Mouse (Mus musculus): ENCODE measurements around the gene Celf2. TPM values are rescaled to one million over a fixed set of nuclear protein-coding genes. Genes with fewer than 3 reads are reported as not detected.

Celf2 gene
- polyA plus RNA-seq, 1 experiment from 2014 or later, result 57.8 TPM

DNA sequence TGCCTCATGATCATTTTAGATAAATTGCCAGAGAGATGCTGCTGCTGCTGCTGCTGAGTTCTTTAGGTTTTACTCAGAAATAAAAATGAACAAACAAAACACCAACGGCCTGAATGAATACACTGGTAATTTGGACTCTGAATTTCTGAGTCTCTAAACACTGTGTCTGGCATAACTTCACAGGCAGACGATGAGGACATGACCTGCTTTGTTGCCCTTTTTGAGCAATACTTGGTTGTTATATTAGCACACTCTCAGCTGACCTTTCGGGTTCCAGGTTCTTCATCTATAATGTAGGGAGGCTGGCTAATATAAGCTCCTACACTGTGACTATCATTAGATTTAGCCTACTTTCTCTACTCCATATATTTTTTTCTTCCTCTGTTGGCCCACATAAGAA lies 863.0 kb downstream of the Celf2 start:
- 80% methylated on average over 3 of the region's 3 CpGs for WGBS

DNA sequence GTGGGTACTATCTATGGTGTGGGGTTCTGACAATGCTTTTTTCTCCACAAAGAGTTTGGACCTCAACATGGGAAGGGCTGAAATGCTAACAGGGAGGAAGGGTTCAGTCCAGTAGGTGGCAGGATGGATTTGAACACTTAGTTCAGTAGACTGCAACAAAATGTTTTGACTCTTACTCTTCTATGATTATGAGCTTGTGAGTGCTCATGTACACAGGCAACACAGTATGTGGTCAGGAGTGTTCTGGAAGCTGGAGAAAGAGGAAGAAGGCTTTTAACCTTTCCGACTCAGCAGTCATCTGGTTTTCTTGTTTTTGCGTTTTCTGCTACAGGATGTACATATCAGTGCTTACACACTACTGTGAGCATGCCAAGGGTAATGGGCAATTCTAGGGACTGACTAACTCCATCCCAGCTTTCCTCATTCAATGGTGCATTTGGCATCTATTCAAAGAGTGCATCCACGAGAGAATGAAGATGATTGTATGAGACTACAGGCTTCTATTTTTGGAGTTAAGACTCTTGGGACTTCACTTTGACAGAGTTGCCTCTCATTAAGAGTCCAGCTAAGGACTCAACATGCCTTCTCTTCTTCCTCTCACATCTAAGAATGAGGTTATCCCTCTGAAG lies 867.0 kb downstream of the Celf2 start:
- Histone ChIP-seq H3K4me1 (peaks cover 10% of the 10 kb centered on the region), H3K4me3 (no peak overlapping the region), H3K9ac (no peak overlapping the region), H3K9me3 (no peaks in the 10 kb centered on the region), H3K27me3 (replicated peaks) (no peaks in the 10 kb centered on the region), H3K4me2 (no peak overlapping the region), H3K27ac (replicated peaks) (no peak overlapping the region), H3K36me3 (no peaks in the 10 kb centered on the region)
- 51% methylated on average over 3 of the region's 3 CpGs for WGBS
- ATAC-seq (ENCODE audit: extremely low read depth, insufficient number of reproducible peaks, low FRiP score, low TSS enrichment), result no peak

More for the DNA sequence above, 863.0 kb downstream of the Celf2 start:
- Histone ChIP-seq H3K27ac (replicated peaks) (no peak overlapping the region), H3K36me3 (no peaks in the 10 kb centered on the region), H3K4me3 (no peak overlapping the region), H3K4me1 (peaks cover 10% of the 10 kb centered on the region), H3K27me3 (replicated peaks) (no peaks in the 10 kb centered on the region), H3K4me2 (no peak overlapping the region), H3K9ac (no peak overlapping the region), H3K9me3 (no peaks in the 10 kb centered on the region)
- no peak for ATAC-seq (ENCODE audit: extremely low read depth, insufficient number of reproducible peaks, low FRiP score, low TSS enrichment)

DNA sequence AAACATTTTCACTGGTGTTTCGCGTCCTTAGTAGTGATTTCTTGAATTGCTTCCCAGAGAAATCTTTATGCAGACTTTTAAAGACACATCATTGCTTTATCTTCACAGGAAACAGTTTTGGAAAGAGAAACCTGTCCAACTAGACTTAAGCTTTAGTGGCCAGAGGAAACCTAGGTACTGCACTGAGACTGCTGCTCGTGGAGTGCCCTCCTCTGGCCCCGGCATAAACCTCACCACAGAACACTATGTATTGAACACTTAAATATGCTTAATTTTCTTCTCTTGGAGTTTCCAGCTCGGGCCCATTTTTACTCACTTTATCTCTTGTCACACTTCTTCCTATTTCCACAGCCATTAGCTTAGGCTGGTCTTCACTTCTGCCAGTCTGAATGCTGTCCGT lies 870.0 kb downstream of the Celf2 start:
- WGBS, result 75% methylated on average over 6 of the region's 6 CpGs
- no peak overlapping the region for H3K4me2 ChIP-seq
- peaks cover 10% of the 10 kb centered on the region for H3K4me1 ChIP-seq
- no peaks in the 10 kb centered on the region for H3K27me3 ChIP-seq (replicated peaks)
- H3K9ac ChIP-seq, result no peak overlapping the region
- no peaks in the 10 kb centered on the region for H3K9me3 ChIP-seq
- no peak overlapping the region for H3K27ac ChIP-seq (replicated peaks)
- H3K4me3 ChIP-seq, result no peak overlapping the region
- no peak for ATAC-seq (ENCODE audit: extremely low read depth, insufficient number of reproducible peaks, low FRiP score, low TSS enrichment)
- no peaks in the 10 kb centered on the region for H3K36me3 ChIP-seq

DNA sequence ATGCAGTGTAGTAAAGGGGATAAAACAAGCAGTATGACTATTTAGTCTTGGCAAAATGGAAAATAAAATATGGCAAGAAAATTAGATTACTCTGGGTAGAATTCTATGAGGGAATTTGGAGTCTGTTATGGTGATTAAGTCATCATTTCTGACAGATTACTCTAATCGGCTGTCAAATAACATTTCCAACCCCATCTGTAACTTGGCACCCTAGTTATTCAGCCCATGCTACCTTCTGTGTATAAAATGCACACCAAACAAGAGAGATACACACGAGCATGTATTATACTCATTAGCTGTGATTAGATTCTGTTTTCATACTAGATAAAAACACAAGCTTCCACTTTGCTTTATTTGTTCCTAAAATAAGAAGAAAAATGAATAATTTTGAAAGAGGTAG lies 872.2 kb downstream of the Celf2 start:
- H3K4me3 ChIP-seq, result no peak overlapping the region
- H3K27ac ChIP-seq (replicated peaks), result no peak overlapping the region
- WGBS, result 78% methylated on average over 2 of the region's 2 CpGs
- H3K9ac ChIP-seq, result no peak overlapping the region
- no peaks in the 10 kb centered on the region for H3K27me3 ChIP-seq (replicated peaks)
- no peaks in the 10 kb centered on the region for H3K9me3 ChIP-seq
- no peak overlapping the region for H3K4me2 ChIP-seq
- no peaks in the 10 kb centered on the region for H3K4me1 ChIP-seq
- no peak for ATAC-seq (ENCODE audit: extremely low read depth, insufficient number of reproducible peaks, low FRiP score, low TSS enrichment)
- no peaks in the 10 kb centered on the region for H3K36me3 ChIP-seq

DNA sequence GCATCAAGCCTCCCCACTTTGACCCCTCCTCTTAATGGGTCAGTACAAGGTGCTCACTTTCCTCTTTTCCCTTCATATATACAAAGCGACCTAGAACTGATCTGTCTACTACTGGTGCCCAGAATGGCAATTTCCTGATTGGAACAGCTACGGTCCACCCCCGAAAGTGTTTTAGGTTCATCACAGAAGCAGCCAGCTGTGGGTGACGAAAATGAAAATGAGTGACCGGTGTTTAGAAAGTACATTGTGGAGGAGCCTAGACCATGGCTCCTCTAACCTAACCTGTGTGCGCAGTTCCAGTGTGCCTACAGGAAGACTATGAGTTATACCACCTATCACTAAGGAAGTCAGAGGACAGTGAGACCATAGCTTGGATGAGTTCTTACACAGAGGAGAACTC lies 874.5 kb downstream of the Celf2 start:
- Histone ChIP-seq H3K27me3 (replicated peaks) (no peaks in the 10 kb centered on the region), H3K9ac (no peak overlapping the region), H3K27ac (replicated peaks) (no peak overlapping the region), H3K36me3 (no peaks in the 10 kb centered on the region), H3K9me3 (no peaks in the 10 kb centered on the region), H3K4me1 (no peaks in the 10 kb centered on the region), H3K4me2 (no peak overlapping the region), H3K4me3 (no peak overlapping the region)
- no peak for ATAC-seq (ENCODE audit: extremely low read depth, insufficient number of reproducible peaks, low FRiP score, low TSS enrichment)
- WGBS, result 81% methylated on average over 6 of the region's 6 CpGs

DNA sequence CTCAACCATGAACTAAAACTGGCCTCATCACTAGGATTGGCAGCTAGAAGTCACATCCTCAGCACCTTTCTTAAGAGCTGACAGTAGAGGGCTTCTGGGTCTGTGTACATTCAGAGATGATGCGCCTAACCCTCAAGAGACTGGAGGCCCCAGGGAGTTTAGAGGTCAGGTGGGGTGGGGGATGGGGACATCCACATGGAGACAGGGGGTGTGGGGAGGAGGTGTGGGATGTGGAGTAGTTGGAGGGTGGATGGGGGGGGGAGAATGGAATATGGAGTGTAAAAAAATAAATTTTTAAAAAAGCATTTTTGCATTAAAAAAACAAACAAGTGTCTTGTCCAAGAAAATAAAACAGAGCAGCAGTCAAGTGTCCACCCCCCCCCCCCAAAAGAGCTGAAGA lies 876.2 kb downstream of the Celf2 start:
- H3K36me3 ChIP-seq, result no peaks in the 10 kb centered on the region
- no peak overlapping the region for H3K4me3 ChIP-seq
- H3K27me3 ChIP-seq (replicated peaks), result no peaks in the 10 kb centered on the region
- no peak overlapping the region for H3K27ac ChIP-seq (replicated peaks)
- no peak overlapping the region for H3K4me2 ChIP-seq
- whole genome bisulfite sequencing, result 92% methylated on average over 1 of the region's 1 CpGs
- H3K4me1 ChIP-seq, result no peaks in the 10 kb centered on the region
- H3K9ac ChIP-seq, result no peak overlapping the region
- ATAC-seq (ENCODE audit: extremely low read depth, insufficient number of reproducible peaks, low FRiP score, low TSS enrichment), result no peak
- no peaks in the 10 kb centered on the region for H3K9me3 ChIP-seq

DNA sequence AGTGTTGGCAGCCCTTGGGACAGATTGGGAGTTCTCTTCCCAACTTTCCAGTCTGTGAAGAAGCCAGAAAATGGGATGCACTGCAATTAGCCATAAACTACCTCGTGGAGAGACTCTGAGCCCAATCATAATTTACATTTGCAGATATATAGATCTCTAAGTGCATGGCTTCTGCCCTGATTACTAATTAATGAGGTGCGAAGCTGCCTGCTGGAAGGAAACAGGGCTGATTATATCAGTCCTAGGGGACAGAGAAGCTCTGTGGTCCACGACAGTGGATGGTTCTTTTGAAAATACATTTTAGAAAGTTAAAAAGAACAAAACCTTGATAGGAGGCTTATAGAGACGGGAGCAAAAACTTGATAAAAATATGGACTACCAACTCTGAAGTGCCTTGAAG lies 885.6 kb downstream of the Celf2 start:
- no peak overlapping the region for H3K4me2 ChIP-seq
- 0 out of 2 replicates have a peak, but pooled peaks cover 3% of the 10 kb centered on the region for H3K36me3 ChIP-seq
- H3K9ac ChIP-seq, result no peak overlapping the region
- no peaks in the 10 kb centered on the region for H3K9me3 ChIP-seq
- H3K4me1 ChIP-seq, result no peaks in the 10 kb centered on the region
- 65% methylated on average over 4 of the region's 4 CpGs for WGBS
- no peak for ATAC-seq (ENCODE audit: extremely low read depth, insufficient number of reproducible peaks, low FRiP score, low TSS enrichment)
- H3K27me3 ChIP-seq (replicated peaks), result no peaks in the 10 kb centered on the region
- no peak overlapping the region for H3K27ac ChIP-seq (replicated peaks)
- H3K4me3 ChIP-seq, result no peak overlapping the region

DNA sequence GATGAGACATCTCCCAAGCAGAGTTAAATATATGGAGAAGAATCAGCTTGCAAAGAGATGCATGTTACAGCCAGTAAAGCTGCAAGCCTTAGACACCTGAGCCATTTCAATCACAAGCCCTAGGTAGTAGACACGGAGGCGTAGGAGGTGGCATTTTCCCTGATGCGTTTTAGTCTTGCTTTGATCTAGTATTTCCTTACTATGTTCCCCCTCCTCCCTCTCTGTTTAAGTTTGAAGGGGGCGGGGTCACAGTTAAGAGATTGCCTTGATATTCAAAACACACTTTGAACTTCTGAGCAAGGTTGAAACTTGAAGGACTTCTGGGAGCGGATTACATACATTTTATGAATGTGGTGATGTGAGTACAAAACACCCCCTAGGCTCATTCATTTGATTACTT lies 887.3 kb downstream of the Celf2 start:
- no peak overlapping the region for H3K9ac ChIP-seq
- 86% methylated on average over 5 of the region's 5 CpGs for whole genome bisulfite sequencing
- no peak overlapping the region for H3K27ac ChIP-seq (replicated peaks)
- H3K4me3 ChIP-seq, result no peak overlapping the region
- H3K9me3 ChIP-seq, result no peaks in the 10 kb centered on the region
- 0 out of 2 replicates have a peak, but pooled peaks cover 3% of the 10 kb centered on the region for H3K36me3 ChIP-seq
- no peaks in the 10 kb centered on the region for H3K4me1 ChIP-seq
- H3K27me3 ChIP-seq (replicated peaks), result no peaks in the 10 kb centered on the region
- H3K4me2 ChIP-seq, result no peak overlapping the region
- ATAC-seq (ENCODE audit: extremely low read depth, insufficient number of reproducible peaks, low FRiP score, low TSS enrichment), result no peak

DNA sequence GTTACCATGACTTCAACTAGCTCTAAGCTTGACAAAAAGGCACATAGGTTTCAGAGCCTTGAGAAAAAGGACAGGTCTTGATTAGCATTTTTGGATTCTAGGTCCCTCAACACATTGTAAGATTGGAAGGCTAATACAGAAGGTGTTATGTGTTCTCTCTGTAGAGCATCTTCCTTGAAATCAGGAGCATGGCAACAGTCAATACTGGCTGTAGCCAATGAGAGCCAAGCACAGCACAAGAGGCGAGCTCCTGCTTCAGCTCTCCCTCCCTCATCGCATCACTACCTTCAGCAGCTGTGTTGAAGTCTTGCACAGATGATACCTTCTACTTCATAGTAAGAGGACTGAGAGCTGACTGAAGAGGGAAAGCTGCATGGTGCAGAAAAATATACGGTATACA lies 890.5 kb downstream of the Celf2 start:
- no peak overlapping the region for H3K27ac ChIP-seq (replicated peaks)

DNA sequence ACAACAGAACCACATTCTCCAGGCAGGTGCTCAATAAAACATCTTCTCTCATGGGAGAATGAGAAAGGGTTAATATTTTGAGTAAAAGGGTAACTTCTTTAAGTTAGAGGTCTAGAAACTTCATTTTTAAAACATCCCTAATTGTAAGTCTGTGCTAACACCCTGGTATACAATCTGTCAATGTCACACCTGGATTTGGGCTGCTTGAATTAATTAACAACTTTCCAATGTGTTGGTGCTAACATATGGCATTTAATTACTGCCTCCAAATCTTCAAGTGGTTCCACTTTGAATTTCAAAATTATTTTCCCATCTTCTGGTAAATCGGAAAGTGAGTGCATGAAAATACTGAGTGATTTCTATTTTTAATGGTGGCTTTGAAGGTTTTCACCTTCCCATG lies 890.9 kb downstream of the Celf2 start:
- WGBS, result 86% methylated on average over 1 of the region's 1 CpGs
- no peaks in the 10 kb centered on the region for H3K27me3 ChIP-seq (replicated peaks)
- H3K36me3 ChIP-seq, result peaks cover 14% of the 10 kb centered on the region
- H3K4me1 ChIP-seq, result no peaks in the 10 kb centered on the region
- no peaks in the 10 kb centered on the region for H3K9me3 ChIP-seq
- H3K4me3 ChIP-seq, result no peak overlapping the region
- no peak for ATAC-seq (ENCODE audit: extremely low read depth, insufficient number of reproducible peaks, low FRiP score, low TSS enrichment)
- no peak overlapping the region for H3K27ac ChIP-seq (replicated peaks)
- H3K9ac ChIP-seq, result no peak overlapping the region
- H3K4me2 ChIP-seq, result no peak overlapping the region

More for the DNA sequence above, 890.5 kb downstream of the Celf2 start:
- Histone ChIP-seq H3K9ac (no peak overlapping the region), H3K4me3 (no peak overlapping the region), H3K4me2 (no peak overlapping the region), H3K27me3 (replicated peaks) (no peaks in the 10 kb centered on the region), H3K4me1 (no peaks in the 10 kb centered on the region), H3K9me3 (no peaks in the 10 kb centered on the region), H3K36me3 (peaks cover 14% of the 10 kb centered on the region)
- no peak for ATAC-seq (ENCODE audit: extremely low read depth, insufficient number of reproducible peaks, low FRiP score, low TSS enrichment)
- 82% methylated on average over 3 of the region's 3 CpGs for WGBS

DNA sequence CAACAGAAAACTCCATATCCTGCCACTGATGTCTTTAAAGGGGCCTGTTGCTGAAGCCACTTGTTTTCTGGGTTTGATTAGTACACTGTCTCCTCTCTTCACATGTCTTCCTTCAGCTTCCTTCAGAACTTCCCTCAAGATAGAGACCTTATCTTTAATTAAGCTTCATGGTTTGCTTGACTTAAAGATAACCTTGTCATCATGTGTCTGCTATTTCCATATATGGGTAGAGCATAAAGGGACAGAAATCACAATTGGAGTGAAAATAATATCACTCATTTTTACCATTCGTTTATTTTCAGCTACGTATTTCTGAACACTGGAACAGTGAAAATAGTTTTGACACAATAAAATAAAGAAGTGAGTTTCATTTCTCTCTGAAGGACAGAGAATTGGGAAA lies 905.0 kb downstream of the Celf2 start:
- no peak overlapping the region for H3K4me2 ChIP-seq
- no peak overlapping the region for H3K4me3 ChIP-seq
- no peak overlapping the region for H3K27ac ChIP-seq (replicated peaks)
- H3K4me1 ChIP-seq, result no peaks in the 10 kb centered on the region
- H3K9me3 ChIP-seq, result no peaks in the 10 kb centered on the region
- H3K27me3 ChIP-seq (replicated peaks), result no peaks in the 10 kb centered on the region
- 84% methylated on average over 2 of the region's 2 CpGs for WGBS
- no peak for ATAC-seq (ENCODE audit: extremely low read depth, insufficient number of reproducible peaks, low FRiP score, low TSS enrichment)
- no peak overlapping the region for H3K9ac ChIP-seq
- peaks cover 26% of the 10 kb centered on the region for H3K36me3 ChIP-seq

DNA sequence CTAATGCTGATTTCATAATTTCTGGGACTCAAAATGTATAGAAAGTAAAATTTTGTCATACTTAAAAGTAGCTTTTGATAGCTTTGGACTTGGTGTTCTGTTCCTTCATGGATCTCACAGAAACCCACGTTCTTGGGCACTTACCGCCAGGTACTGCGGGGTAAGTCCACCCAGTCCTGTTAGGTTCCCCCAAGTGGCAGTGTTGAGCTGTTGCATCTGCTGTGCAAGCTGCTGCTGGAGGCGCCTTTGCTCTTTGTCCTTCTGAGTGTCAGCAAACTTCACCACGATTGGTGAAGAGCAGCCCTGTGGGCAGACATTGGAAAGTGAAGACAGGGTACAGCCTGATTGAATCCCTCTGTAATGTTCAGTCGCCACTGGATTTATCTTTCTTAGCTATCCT lies 905.5 kb downstream of the Celf2 start:
- Histone ChIP-seq H3K27ac (replicated peaks) (no peak overlapping the region), H3K36me3 (peaks cover 29% of the 10 kb centered on the region), H3K27me3 (replicated peaks) (no peaks in the 10 kb centered on the region), H3K4me2 (no peak overlapping the region), H3K9ac (no peak overlapping the region), H3K4me3 (no peak overlapping the region), H3K4me1 (no peaks in the 10 kb centered on the region), H3K9me3 (no peaks in the 10 kb centered on the region)
- ATAC-seq (ENCODE audit: extremely low read depth, insufficient number of reproducible peaks, low FRiP score, low TSS enrichment), result no peak
- WGBS, result 63% methylated on average over 6 of the region's 6 CpGs
